Comparison of ENCODE assay signal across 11 mouse cellular contexts in genomic region chr2:144188076-144188475, GRCm38 (mm10).
DNase-seq lines count a peak whose midpoint lies in the region; ATAC-seq lines count a peak whose summit lies in the region.
"Had no signal": no experiment of that assay in that cellular context is flagged by ENCODE, and none has a peak within 500 bp of the region (broad histone marks: within the 10 kb centered on the region; RNA-seq: fewer than 3 reads in every experiment).

No protein-coding gene starts in this region.

- no peaks in the 10 kb centered on the region for H3K36me3 ChIP-seq in intestine, embryonic 16.5 days (ENCODE audit: control insufficient read depth, insufficient read depth, low read length)
- H3K36me3 ChIP-seq: forebrain, embryonic 15.5 days; liver, embryonic 15.5 days; midbrain, embryonic 13.5 days had no signal

- no peak overlapping the region for H3K4me2 ChIP-seq in intestine, embryonic 16.5 days (ENCODE audit: low read depth, low read length)
- H3K4me2 ChIP-seq: forebrain, embryonic 15.5 days; liver, embryonic 15.5 days; midbrain, embryonic 13.5 days had no signal

- no peak overlapping the region for H3K27ac ChIP-seq in intestine, embryonic 16.5 days (ENCODE audit: low read length)
- H3K27ac ChIP-seq: forebrain, embryonic 15.5 days; liver, embryonic 15.5 days; midbrain, embryonic 13.5 days had no signal

- peak; percentile 54 for DNase-seq in layer of hippocampus, adult 9-11 months
- no peak for DNase-seq in layer of hippocampus, adult 9-10 months (ENCODE audit: low spot score)
- peak; percentile 76 for DNase-seq in MN1 (ENCODE audit: low spot score)
- DNase-seq in adrenal gland, adult (ENCODE audit: inconsistent age in 2 of 2, low spot score in 1 of 2) = no peak
- no peak for DNase-seq in cerebellum, postnatal 36 days

- H3K9me3 ChIP-seq in intestine, embryonic 16.5 days (ENCODE audit: control insufficient read depth, low read length) = no peaks in the 10 kb centered on the region
- H3K9me3 ChIP-seq: forebrain, embryonic 15.5 days; liver, embryonic 15.5 days; midbrain, embryonic 13.5 days had no signal

- 55% methylated on average over 3 of the region's 3 CpGs for WGBS in intestine, embryonic 16.5 days

- H3K9ac ChIP-seq in intestine, embryonic 16.5 days (ENCODE audit: low read depth, low read length) = no peak overlapping the region
- H3K9ac ChIP-seq: forebrain, embryonic 15.5 days; liver, embryonic 15.5 days; midbrain, embryonic 13.5 days had no signal

- H3K4me1 ChIP-seq in intestine, embryonic 16.5 days (ENCODE audit: control insufficient read depth, insufficient read depth, low read length) = peaks cover 27% of the 10 kb centered on the region; the same call in 1 of the 2 replicates
- H3K4me1 ChIP-seq: forebrain, embryonic 15.5 days had no signal

- no peaks in the 10 kb centered on the region for H3K27me3 ChIP-seq in intestine, embryonic 16.5 days (replicated peaks; ENCODE audit: control insufficient read depth, insufficient read depth, low read length)
- H3K27me3 ChIP-seq: forebrain, embryonic 15.5 days; liver, embryonic 15.5 days; midbrain, embryonic 13.5 days had no signal

- no peak overlapping the region for H3K4me3 ChIP-seq in intestine, embryonic 16.5 days (ENCODE audit: low read length)
- H3K4me3 ChIP-seq: forebrain, embryonic 15.5 days; liver, embryonic 15.5 days; midbrain, embryonic 13.5 days had no signal

- ATAC-seq in intestine, embryonic 16.5 days = peak; percentile 37
- ATAC-seq in neutrophil, adult 5-6 weeks (ENCODE audit: extremely low read depth, insufficient number of reproducible peaks, low FRiP score, poor library complexity, severe bottlenecking) = peak; percentile 38; the same call in 1 of the 2 replicates
- ATAC-seq in frontal cortex, adult (ENCODE audit: low TSS enrichment) = no peak
- ATAC-seq: forebrain, embryonic 15.5 days; midbrain, embryonic 13.5 days had no signal

Comparison
In these comparisons a context has a peak if more than half of its experiments do, and no peak if none do; other contexts are left out.
1. DNase-seq: peak in layer of hippocampus, adult 9-11 months (single experiment) and MN1 (single experiment); none in layer of hippocampus, adult 9-10 months (single experiment), adrenal gland, adult (0 of 2) and cerebellum, postnatal 36 days (0 of 2).